Mouse (Mus musculus): ENCODE measurements around the gene Lum.
A peak's percentile ranks its signal among the peaks of the same experiment; 100 is the strongest.

Gene Lum

GRCm38 (mm10) chr10:97564957-97565856 lies at the start of gene Lum:
Gene Lum (plus strand): TSS chr10:97565128.
- DNase-seq (ENCODE audit: low spot score in 2 of 2): no peak

GRCm38 (mm10) chr10:97523366-97523765 lies 41.6 kb upstream of the Lum start:
- no peak for DNase-seq (ENCODE audit: low spot score in 2 of 2)

GRCm38 (mm10) chr10:97535697-97536096 lies 29.2 kb upstream of the Lum start:
- no peak for DNase-seq (ENCODE audit: low spot score in 2 of 2)

GRCm38 (mm10) chr10:97536921-97537320 lies 28.0 kb upstream of the Lum start:
- DNase-seq (ENCODE audit: low spot score in 2 of 2): no peak

GRCm38 (mm10) chr10:97538202-97538601 lies 26.7 kb upstream of the Lum start:
- no peak for DNase-seq (ENCODE audit: low spot score in 2 of 2)

- DNase-seq (ENCODE audit: low spot score in 2 of 2): no peak
These were observed 17.2 kb upstream of the Lum start for GRCm38 (mm10) chr10:97547740-97548139.

- peak in 1 of 2 experiments; percentile 15 for DNase-seq (ENCODE audit: low spot score in 2 of 2)
These were observed 2.7 kb downstream of the Lum start for GRCm38 (mm10) chr10:97567489-97568135.

GRCm38 (mm10) chr10:97582543-97583231 lies 17.8 kb downstream of the Lum start:
- no peak for DNase-seq (ENCODE audit: low spot score in 2 of 2)

GRCm38 (mm10) chr10:97584176-97584575 lies 19.2 kb downstream of the Lum start:
- no peak for DNase-seq (ENCODE audit: low spot score in 2 of 2)

- no peak for DNase-seq (ENCODE audit: low spot score in 2 of 2)
These were observed 22.2 kb downstream of the Lum start for GRCm38 (mm10) chr10:97587159-97587558.

GRCm38 (mm10) chr10:97589574-97589973 lies 24.6 kb downstream of the Lum start:
- DNase-seq (ENCODE audit: low spot score in 2 of 2): no peak

GRCm38 (mm10) chr10:97591036-97591435 lies 26.1 kb downstream of the Lum start:
- DNase-seq (ENCODE audit: low spot score in 2 of 2): no peak

GRCm38 (mm10) chr10:97591685-97592084 lies 26.8 kb downstream of the Lum start:
- no peak for DNase-seq (ENCODE audit: low spot score in 2 of 2)

GRCm38 (mm10) chr10:97595680-97596079 lies 30.8 kb downstream of the Lum start:
- no peak for DNase-seq (ENCODE audit: low spot score in 2 of 2)

- DNase-seq (ENCODE audit: low spot score in 2 of 2): no peak
These were observed 36.8 kb downstream of the Lum start for GRCm38 (mm10) chr10:97601744-97602143.

GRCm38 (mm10) chr10:97603256-97603655 lies 38.3 kb downstream of the Lum start:
- no peak for DNase-seq (ENCODE audit: low spot score in 2 of 2)

- DNase-seq (ENCODE audit: low spot score in 2 of 2): no peak
These were observed 41.7 kb downstream of the Lum start, which contains the start of gene Kera for GRCm38 (mm10) chr10:97606579-97606978. Gene Kera (plus strand): TSS chr10:97606879.
